Mouse (Mus musculus) heart, adult 8-10 months (tissue): ENCODE measurements at regions not wholly inside any gene's neighbourhood (a gene's known extent, or its start where the extent isn't known, plus 50 kb on each side); places are given as distances from the start of the nearest gene placed in this dataset.

Experiments
- DNase-seq: peaks from one replicate; pipeline ENCODE4 v3.0.0; 2022; ENCODE audit warnings: low spot score

- DNase-seq = no peak
These were observed 406.8 kb upstream of the Zmiz1 start for GRCm38 (mm10) chr14:25052175-25052574.

- DNase-seq = no peak
These were observed 399.6 kb upstream of the Zmiz1 start for GRCm38 (mm10) chr14:25059351-25059750.

- no peak for DNase-seq
These were observed 398.7 kb upstream of the Zmiz1 start for GRCm38 (mm10) chr14:25060285-25060684.

GRCm38 (mm10) chr14:25063090-25063489 is 395.9 kb upstream of the Zmiz1 start:
- no peak for DNase-seq

- no peak for DNase-seq
These were observed 394.6 kb upstream of the Zmiz1 start for GRCm38 (mm10) chr14:25064190-25064947.

GRCm38 (mm10) chr14:25067435-25067834 is 391.6 kb upstream of the Zmiz1 start:
- no peak for DNase-seq

GRCm38 (mm10) chr14:25068430-25068829 is 390.6 kb upstream of the Zmiz1 start:
- no peak for DNase-seq

- DNase-seq = no peak
These were observed 385.8 kb upstream of the Zmiz1 start for GRCm38 (mm10) chr14:25073143-25073542.

- no peak for DNase-seq
These were observed 384.8 kb upstream of the Zmiz1 start for GRCm38 (mm10) chr14:25074022-25074800.

- no peak for DNase-seq
These were observed 384.1 kb upstream of the Zmiz1 start for GRCm38 (mm10) chr14:25074891-25075290.

- no peak for DNase-seq
These were observed 378.6 kb upstream of the Zmiz1 start for GRCm38 (mm10) chr14:25080431-25080830.

GRCm38 (mm10) chr14:25083847-25084246 is 375.1 kb upstream of the Zmiz1 start:
- no peak for DNase-seq

GRCm38 (mm10) chr14:25096786-25097185 is 362.2 kb upstream of the Zmiz1 start:
- no peak for DNase-seq

- DNase-seq = no peak
These were observed 353.6 kb upstream of the Zmiz1 start for GRCm38 (mm10) chr14:25105391-25105790.

GRCm38 (mm10) chr14:25106451-25106850 is 352.5 kb upstream of the Zmiz1 start:
- no peak for DNase-seq

GRCm38 (mm10) chr14:25108101-25108652 is 350.8 kb upstream of the Zmiz1 start:
- no peak for DNase-seq

GRCm38 (mm10) chr14:25108701-25109290 is 350.2 kb upstream of the Zmiz1 start:
- DNase-seq = no peak

GRCm38 (mm10) chr14:25109691-25110090 is 349.3 kb upstream of the Zmiz1 start:
- no peak for DNase-seq

GRCm38 (mm10) chr14:25112832-25113231 is 346.2 kb upstream of the Zmiz1 start:
- no peak for DNase-seq

- DNase-seq = peak; percentile 13
These were observed 345.7 kb upstream of the Zmiz1 start for GRCm38 (mm10) chr14:25113326-25113725.

- DNase-seq = peak; percentile 86
These were observed 342.6 kb upstream of the Zmiz1 start for GRCm38 (mm10) chr14:25116424-25116823.

- no peak for DNase-seq
These were observed 339.0 kb upstream of the Zmiz1 start for GRCm38 (mm10) chr14:25119999-25120398.
